Mouse (Mus musculus) kidney, adult 18-20 months (tissue): ENCODE results near the gene Uhrf1.
"Not testable (repeated sequence)": the region's sequence is repeated elsewhere in the genome, so short reads cannot be mapped to it uniquely, and the experiment has no call there.

ENCODE experiments used
- DNase-seq: peaks from one replicate; pipeline ENCODE4 v3.0.0; 2021

Uhrf1 gene

DNA sequence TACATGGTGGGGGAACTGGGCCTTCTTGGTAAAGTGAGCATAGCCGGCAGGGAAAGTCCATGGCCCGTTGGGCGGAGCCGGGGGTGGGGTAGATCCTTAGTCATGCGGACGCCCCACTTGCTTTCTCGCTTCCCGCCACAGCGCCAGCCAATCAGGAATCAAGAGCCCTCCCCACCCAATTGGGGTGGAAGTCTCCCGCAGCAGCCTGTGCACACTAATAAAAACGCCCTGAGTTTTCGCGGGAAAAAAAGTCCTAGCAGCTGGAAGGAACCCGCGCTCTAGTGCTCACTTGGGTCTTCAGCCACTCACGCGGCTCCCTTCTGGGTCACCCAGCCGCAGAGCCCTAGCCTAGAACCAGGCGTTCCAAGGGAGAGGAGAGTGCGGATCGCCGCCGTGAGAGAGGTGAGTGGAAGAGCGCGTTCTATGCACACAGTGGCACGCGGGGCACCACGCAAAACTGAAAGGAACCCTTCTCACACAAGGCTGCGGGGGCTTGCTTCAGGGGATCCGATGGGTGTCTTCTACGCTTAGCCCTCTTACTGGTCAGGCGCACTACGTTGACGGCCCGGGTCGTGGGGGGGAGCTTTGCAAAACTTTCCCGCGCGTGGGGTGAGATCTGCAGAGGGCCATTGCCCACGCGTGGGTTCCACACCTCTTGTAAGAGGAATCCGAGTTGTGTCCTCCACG lies at the start of gene Uhrf1:
Gene Uhrf1 (plus strand): TSS at position 162 of the 687 bp plus-strand sequence.
- DNase-seq: peak; percentile 70

DNA sequence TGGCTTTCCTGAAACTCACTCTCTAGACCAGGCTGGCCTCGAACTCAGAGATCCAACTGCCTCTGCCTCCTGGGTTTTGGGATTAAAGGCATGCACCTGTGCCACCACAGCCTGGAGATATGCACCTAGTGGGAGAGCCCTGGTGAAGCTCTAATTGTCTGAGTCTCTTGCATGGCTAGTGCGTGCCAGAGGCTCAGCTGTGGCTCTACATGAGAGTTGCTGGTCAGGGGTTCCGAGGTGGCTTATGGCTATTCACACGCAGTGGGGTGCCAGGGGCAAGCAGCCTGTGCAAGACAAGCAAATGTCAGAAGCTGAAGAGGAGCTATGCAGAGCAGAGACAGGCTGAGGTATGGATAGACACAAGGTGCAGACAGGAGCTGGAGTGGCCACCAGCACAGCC lies 48.4 kb upstream of the Uhrf1 start:
- no peak for DNase-seq

DNA sequence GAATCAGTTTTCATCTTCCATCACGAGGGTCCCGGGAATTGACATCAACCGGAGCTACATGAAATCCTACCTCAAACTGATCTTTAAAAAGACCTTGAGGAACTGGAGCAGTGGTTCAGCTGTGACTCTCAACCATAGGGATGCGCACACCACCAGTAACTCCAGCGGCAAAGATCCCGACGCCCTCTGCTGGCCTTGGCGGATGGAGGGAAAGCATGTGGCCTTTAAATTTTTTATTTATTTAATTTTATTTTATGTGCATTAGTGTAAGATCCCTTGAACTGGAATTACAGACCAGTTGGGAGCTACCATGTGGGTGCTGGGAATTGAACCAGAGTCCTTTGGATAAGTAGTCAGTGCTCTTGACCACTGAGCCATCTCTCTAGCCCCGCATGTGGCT lies 47.7 kb upstream of the Uhrf1 start:
- DNase-seq: no peak

DNA sequence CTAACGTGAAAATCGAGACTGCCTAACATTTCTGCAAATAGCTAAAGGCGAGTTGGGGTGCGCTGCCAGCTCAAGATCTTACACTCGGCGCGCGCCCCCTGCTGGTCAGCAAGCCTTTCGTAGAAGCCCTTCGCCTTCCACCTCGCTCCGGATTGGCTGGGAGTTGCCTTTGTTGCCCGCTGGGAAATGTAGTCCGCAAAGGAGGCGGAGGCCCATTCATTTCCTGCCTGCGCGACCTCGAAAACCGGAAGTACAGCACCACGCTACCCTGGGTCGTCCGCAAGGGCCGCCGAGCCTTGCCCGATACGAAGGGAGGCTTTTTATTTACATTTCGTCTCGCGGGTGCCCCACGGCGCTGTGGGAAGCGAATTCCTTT lies 47.3 kb upstream of the Uhrf1 start:
- peak; percentile 98 for DNase-seq

DNA sequence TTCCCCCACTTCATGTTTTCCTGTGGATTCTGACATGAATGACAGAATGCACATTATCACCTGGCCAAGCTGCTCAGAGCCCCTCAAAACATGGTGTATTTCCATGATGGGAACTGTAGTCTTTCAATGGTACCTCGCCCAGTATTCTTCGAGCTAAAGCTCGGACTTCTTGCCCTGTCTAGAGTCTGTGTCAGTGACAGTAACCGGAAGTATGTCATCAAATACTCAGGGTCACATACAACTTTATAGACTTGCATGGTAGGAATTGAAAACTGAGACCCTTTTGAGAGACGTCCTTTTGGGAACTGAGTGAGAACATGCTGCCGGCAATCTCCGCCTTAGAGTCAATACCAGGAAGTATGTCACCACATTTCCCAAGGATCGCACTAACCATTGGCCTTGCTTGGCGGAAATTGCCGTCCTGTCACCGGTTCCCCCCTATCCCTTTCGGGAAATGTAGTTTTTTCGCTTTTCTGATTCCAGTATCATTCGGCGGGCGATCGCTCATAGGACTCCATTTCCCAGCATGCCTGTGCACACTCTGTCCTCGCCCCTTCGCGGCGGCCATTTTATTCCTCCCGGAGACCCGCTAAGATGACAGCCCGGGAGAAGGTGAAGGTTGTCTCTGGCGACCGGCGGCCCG lies 46.8 kb upstream of the Uhrf1 start, which contains the start of gene Fem1a:
Gene Fem1a (plus strand): TSS at position 572 of the 643 bp plus-strand sequence.
- peak; percentile 93 for DNase-seq

DNA sequence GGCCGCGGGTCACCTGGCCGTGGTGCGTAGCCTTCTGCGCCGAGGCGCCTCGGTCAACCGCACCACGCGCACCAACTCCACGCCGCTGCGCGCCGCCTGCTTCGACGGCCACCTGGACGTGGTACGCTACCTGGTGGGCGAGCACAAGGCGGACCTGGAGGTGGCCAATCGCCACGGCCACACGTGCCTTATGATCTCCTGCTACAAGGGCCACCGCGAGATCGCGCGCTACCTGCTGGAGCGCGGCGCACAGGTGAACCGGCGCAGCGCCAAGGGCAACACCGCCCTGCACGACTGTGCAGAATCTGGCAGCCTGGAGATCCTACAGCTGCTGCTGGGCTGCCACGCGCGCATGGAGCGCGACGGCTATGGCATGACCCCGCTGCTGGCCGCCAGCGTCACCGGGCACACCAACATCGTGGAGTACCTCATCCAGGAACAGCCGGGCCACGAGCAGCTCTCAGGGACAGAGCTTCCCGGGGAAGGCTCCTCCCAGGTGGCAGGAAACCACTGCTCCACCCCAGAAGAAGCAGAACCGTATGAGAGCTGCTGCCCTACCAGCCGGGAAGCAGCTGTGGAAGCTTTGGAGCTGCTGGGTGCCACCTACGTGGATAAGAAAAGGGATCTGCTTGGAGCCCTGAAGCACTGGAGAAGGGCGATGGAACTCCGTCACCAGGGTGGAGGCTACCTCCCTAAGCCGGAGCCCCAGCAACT lies 45.8 kb upstream of the Uhrf1 start:
- DNase-seq: peak; percentile 66

DNA sequence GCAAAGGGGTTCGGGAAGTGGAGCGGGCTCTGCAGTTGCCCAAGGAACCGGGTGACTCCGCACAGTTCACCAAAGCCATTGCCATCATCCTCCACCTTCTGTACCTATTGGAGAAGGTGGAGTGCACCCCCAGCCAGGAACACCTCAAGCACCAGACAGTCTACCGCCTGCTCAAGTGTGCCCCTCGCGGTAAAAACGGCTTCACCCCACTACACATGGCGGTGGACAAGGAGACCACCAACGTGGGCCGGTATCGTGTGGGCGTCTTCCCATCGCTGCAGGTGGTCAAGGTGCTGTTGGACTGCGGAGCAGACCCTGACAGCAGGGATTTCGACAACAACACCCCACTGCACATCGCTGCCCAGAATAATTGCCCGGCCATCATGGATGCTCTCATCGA lies 44.9 kb upstream of the Uhrf1 start:
- not testable (repeated sequence) for DNase-seq

DNA sequence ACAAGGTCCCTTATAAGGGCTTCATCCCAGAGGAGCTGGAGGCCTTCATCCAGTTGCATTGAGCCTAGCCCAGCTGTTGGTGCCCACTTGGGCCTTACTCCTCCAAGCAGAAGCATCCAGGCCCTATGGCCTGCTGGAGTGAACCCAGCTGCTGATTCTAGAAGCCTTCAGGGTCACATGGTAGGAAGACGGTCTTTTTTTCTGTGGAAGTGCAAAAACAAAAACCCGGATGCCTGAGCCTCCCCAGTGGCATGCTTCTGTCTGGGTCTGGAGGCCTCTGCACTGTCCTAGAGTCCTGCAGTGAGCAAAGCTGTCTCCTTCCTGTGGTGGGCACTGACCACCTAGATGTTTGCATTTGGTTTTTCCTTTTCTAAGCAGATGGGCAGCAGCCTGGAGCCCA lies 44.3 kb upstream of the Uhrf1 start:
- DNase-seq: not testable (repeated sequence)

DNA sequence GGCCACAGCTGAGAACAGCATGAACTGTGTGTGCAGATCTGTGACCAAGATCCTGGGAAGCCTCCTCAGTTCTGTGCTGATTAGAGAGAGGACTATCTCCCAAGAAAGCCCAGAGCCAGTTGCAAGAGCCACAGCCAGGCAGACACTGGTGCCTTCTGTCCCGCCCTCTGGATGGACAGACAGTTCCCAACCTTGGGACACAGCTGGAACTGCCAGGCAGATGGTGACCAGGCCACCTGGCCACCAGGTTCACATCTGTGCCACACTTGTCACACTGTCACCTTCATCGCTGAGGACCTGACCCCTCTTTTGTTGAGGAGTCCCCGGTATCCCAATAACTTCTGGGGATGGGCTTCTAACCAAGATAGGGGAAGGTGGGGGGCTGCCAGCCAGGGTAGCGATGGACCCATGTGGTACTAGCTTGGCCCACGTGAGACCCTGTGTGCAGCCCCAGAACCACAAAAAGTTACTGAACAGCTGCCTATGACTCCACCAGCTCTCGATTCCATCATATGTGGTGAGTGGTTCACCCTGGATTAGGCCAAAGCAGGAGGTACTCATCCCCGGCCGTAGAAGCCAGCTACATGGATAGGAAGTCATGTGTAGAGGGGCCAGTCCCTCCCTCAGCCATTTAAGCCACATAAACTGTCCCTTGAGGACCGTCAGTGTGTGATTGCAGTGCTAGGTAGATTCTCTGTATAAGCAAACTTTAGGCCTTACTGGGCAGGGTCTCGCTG lies 43.7 kb upstream of the Uhrf1 start:
- DNase-seq: no peak

DNA sequence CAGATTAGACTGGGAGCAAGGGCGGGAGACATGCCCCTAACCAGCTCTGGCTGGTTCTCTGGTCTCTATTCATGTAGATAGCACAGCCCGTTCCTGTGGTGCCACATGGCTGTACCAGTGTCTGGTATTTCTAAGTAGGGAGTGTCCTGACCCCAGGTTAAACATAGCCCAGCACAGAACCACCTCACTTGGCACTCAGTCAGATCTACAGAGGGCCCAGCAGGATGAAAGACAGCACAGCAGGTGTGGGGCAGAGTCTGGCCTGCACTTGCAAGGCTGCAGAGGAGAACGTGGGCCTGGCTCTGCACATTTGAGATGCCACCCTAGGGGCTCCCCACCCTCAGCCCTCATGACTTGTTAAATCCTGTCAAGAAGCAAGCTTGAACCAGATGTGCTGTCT lies 42.0 kb upstream of the Uhrf1 start:
- DNase-seq: no peak

DNA sequence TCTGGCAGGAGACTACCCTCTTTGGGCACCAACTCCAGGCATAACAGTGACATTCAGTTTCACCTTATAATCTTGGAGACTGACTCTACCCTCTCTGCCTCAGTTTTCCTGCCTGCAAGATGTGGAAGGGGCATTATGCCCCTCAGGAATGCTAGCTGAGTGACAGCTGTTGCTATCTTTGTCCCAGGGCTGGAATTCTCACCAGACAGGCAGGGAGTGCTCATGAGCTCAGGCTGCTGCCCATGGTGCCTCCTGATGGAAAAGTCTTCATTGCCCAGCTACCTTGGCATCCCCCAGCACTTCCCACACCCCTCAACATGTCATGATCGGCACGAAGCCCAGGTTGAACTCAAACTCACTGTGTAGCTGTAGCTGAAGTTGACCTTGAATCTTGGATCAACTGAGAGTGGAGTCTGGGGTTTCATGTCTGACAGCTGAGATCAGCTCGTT lies 40.5 kb upstream of the Uhrf1 start:
- DNase-seq: no peak

DNA sequence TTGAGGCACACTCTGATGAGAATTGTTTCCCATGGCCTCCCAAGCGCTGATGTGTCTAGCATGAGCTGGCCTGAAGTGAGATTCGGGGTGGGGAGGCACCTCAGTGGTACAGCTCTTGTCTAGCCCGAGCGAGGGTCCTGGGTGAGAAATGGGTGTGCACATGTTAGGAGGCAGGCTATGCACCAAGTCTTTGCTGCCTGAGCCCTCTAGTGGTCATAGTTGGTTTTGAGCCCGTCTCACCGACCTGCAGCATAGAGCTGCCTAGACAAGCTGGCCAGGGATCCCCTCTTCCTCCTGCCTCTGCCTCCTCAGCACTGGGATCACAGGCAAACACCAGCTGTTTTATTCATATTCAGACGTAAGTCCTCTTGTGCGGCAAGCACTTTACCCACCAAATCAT lies 39.1 kb upstream of the Uhrf1 start:
- DNase-seq: peak; percentile 82

DNA sequence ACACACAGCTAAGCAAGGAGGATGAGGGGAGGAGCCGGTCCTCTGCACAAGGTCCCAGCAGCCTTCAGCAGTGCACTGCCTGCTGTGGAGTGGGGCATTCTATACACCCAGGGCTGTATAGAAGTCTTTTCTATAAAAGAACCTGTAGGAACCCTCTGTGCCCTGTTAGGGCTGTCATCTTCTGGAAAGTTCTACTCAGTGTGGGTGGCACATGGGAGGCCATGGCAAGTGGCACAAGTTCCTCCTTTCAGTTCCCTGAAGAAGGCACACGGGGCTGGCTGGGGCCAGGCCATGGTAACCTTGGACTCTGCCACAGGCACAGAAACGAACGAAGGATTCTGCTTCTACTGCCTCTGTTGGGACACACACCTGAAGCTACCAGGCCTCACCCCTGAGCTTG lies 38.1 kb upstream of the Uhrf1 start:
- DNase-seq: no peak

DNA sequence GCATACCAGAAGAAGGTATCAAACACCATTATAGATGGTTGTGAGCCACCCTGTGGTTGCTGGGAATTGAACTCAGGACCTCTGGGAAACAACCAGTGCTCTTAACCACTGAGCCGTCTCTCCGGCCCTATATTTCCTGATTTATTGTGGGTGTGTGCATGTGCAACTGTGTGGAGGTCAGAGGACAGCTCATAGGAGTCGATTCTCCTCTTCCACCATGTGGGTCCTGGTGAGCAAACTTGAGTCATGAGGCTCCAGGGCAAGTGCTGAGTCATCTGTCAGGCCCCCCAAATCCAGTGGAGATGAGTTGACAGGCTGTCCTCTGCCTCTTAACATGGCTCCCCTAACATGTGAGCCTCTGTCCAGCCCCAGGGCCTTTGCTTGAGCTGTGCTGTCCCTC lies 37.3 kb upstream of the Uhrf1 start:
- no peak for DNase-seq

DNA sequence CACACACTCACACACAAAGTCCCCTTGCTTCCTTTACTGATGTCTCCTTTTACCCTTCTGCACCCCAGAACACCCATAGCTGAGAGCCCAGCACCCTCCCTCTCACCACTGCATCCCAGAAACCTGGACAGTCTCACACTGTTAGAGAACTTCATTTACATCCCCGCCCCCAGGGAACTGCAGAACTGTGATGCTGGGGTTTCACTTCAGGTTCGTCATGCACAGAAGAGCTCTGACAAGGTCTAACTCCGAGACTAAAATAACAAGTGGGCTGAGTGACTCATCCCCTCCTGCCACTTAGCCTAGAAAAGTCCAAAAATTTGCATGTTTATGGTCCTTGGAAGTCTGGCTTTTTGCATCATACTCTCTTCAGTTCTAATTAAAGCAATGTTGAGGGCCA lies 36.9 kb upstream of the Uhrf1 start:
- no peak for DNase-seq

DNA sequence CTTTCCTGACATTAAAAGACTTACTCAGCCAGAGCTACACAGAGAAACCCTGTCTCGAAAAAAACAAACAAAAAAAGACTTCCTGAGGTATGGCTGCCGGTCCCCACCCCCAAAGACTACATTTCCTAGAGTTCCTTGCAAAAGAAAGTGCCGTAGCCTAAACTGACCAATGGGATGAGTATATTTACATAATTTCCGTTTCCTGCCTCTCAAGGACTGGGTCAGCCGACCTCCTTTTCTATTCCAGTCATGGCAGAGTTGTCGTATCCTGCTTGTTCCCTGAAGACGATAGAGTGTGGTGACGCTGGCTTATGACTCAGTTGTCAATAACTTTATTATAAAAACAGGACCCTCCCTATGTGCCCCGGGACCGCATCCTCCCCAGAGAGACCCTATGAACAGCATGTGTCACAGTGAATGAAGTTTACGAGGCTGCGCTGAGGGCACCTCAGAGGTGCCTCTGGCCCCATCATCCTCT lies 33.9 kb upstream of the Uhrf1 start:
- DNase-seq: peak; percentile 59

DNA sequence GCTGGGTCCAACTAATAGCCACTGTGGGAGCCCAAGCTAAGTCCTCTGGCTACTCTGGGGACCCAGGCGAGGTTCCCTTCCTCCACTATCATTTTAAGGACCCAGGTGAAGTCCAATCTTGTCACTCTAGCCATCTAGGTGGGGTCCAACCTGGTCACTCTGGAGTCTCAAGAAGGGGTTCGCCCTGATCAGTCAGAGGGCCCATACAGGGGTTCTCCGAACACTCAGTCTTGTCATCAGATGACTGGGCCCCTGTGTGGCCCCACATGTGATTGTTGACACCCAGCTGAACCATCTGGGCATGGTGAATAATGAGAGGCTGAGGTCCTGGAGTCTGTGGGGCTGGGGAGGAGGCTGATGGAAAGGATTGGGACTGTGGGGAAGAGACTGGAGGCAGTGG lies 33.4 kb upstream of the Uhrf1 start:
- no peak for DNase-seq

DNA sequence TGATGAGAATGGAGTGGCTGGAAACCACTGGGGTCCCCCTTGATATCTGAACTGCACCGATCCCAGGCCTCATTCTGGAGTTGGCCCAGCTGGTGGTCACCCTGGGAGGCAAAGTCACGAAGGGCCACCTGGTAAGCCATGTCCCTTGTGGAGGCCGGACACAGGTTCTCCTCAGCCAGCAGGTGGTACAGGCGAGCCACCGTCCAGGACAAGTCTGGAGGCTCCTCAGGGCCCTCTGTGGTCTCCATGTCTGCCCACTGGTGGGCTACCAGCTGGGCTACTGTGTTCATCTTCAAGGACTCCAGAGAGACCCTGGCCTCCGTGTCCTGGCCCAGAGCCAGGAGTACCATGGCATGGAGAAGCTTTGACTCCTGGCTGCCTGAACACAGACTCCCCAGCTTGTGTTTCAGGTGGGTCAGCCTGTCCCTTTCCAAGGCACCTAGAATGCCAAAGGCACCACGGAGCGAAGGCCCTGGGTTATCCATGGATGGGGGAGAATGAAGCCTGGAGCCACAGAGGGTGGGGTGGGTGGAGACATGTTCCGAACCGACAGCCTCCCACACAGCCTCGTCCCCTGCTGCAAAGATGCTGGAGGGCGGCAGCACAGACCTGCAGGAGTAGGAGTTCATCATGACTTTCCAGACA lies 31.4 kb upstream of the Uhrf1 start:
- no peak for DNase-seq

DNA sequence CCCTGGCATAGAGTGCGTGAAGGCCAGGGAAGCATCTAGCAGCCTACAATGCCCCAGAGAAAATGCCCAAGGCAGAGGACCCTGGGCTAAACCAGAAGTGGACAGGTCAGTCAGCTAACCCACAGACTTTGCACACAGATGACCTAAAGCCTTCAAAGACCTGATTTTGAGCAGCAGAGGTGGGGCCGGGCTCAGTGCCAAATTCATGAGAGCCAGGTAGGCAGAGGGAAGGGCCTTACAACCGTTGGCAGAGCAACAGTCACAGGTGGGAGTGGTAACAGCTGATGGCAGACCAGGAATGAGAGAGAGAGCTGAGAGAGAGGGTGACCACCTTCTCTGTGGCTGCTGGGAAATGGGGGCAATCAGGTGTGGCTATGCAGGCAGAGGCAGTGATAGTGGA lies 30.5 kb upstream of the Uhrf1 start:
- DNase-seq: peak; percentile 54

DNA sequence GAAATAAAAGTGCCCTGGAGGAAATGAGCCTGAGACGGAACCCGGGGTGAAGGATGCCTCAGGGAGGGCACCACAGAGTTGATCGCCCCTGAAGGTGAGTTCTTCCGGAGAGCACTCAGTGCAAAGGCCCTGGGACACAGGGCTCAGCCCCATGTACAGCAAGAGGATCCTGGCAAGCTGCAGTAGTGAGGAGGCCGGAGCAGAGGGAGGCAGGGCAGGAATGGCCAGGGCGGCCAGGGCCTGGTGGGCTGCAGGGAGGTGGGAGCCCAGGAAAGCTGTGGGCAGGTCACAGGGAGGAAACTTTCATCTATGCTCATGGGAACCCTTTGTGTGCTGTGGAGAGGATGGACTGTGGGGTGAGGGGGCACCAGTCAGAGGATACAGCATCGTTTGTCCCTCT lies 29.6 kb upstream of the Uhrf1 start:
- no peak for DNase-seq

DNA sequence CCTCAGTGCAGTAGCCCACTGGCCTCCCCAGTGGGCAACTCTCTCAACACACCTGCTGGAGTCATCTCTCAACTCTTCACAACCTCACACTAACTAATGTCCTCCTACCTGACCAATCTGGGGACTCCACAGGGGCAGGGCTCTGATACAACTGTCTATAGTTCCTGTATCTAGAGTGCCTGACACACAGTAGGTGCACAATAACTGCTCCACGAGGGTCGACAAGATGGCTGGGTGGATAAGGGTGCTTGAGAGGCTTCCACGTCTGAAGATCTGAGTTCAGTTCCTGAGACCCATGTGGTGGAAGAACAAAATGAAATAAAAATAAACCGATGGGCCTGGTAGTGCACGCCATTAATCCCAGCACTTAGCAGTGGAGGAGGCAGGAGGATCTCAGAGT lies 29.1 kb upstream of the Uhrf1 start:
- DNase-seq: no peak

DNA sequence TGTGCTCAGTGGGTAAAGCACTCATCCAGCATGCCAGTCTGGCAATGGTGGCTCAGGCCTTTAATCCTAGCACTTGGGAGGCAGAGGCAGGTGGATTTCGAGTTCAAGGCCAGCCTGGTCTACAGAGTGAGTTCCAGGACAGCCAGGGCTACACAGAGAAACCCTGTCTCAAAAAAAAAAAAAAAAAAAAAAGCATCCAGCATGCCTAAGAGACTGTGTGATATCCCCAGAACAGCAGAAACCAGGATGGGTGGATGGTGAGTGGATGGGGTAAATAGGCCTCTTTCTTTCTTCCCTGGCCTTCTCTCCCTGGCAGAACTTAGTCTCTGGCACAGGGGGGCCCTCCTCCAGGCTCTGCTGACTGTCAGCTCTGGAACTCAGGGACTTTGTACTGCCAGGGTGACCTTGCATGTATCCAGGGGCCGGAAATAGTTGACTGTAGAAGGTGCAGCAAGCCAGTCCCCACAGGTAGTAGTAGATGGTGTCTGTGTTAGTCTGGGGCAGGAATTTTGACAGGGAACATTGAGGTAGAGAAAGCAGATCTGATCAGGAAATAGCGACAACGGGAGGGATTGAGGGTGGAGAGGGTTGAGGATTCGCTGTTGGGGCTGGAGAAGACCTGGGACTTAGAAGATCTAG lies 27.2 kb upstream of the Uhrf1 start:
- peak; percentile 68 for DNase-seq
